Mouse (Mus musculus): ENCODE measurements around the gene Ino80e. TPM values are rescaled to one million over a fixed set of nuclear protein-coding genes. Genes with fewer than 3 reads are reported as not detected.

Gene Ino80e
- polyA plus RNA-seq, 1 experiment = 42.3 TPM

GRCm38 (mm10) chr7:126815726-126816222 is 46.4 kb downstream of the Ino80e start:
- DNase-seq (ENCODE audit: low spot score) = no peak

- no peak for DNase-seq (ENCODE audit: low spot score)
These were observed 52.3 kb downstream of the Ino80e start for GRCm38 (mm10) chr7:126809723-126810369.

GRCm38 (mm10) chr7:126808703-126809455 is 53.3 kb downstream of the Ino80e start:
- peak; percentile 67 for DNase-seq (ENCODE audit: low spot score)

GRCm38 (mm10) chr7:126807405-126807804 is 54.8 kb downstream of the Ino80e start:
- no peak for DNase-seq (ENCODE audit: low spot score)

GRCm38 (mm10) chr7:126806956-126807355 is 55.2 kb downstream of the Ino80e start:
- no peak for DNase-seq (ENCODE audit: low spot score)

GRCm38 (mm10) chr7:126803751-126804150 is 58.4 kb downstream of the Ino80e start:
- DNase-seq (ENCODE audit: low spot score) = no peak

- DNase-seq (ENCODE audit: low spot score) = no peak
These were observed 59.0 kb downstream of the Ino80e start for GRCm38 (mm10) chr7:126803181-126803580.

GRCm38 (mm10) chr7:126802134-126802889 is 59.9 kb downstream of the Ino80e start:
- DNase-seq (ENCODE audit: low spot score) = no peak

- DNase-seq (ENCODE audit: low spot score) = no peak
These were observed 61.1 kb downstream of the Ino80e start for GRCm38 (mm10) chr7:126801057-126801422.

Other genes starting within 250 kb of the Ino80e start
- gene Nupr1, start 231.5 kb downstream of the Ino80e start, polyA plus RNA-seq (2012; rRNA removed) = 67.1 and 82.3 TPM in 2 replicates
- 24.5 and 27.7 TPM in 2 replicates for gene Sgf29, start 213.1 kb downstream of the Ino80e start, polyA plus RNA-seq (2012; rRNA removed)
- gene Sult1a1, start 185.9 kb downstream of the Ino80e start, polyA plus RNA-seq (2012; rRNA removed) = 28.5 and 29.2 TPM in 2 replicates
- gene Bola2, start 167.0 kb downstream of the Ino80e start, polyA plus RNA-seq (2012; rRNA removed) = 32.6 and 37.6 TPM in 2 replicates
- gene Slx1b, start 166.6 kb downstream of the Ino80e start, polyA plus RNA-seq (2012; rRNA removed) = 19.3 and 22.5 TPM in 2 replicates
- gene Coro1a, start 154.6 kb downstream of the Ino80e start, polyA plus RNA-seq (2012; rRNA removed) = 34.8 and 39.4 TPM in 2 replicates
- 214 TPM in 2 replicates for gene Mapk3, start 102.8 kb downstream of the Ino80e start, polyA plus RNA-seq (2012; rRNA removed)
- 15.7 and 28.5 TPM in 2 replicates for gene Gdpd3, start 96.0 kb downstream of the Ino80e start, polyA plus RNA-seq (2012; rRNA removed)
- 188 and 213 TPM in 2 replicates for gene Ypel3, start 85.4 kb downstream of the Ino80e start, polyA plus RNA-seq (2012; rRNA removed)
- gene Tbx6, start 80.9 kb downstream of the Ino80e start, polyA plus RNA-seq (2012; rRNA removed) = 1.3 and 1.4 TPM in 2 replicates
- 106 and 121 TPM in 2 replicates for gene Ppp4c, start 69.9 kb downstream of the Ino80e start, polyA plus RNA-seq (2012; rRNA removed)
- 2.4 and 2.9 TPM in 2 replicates for gene Fam57b, start 64.7 kb downstream of the Ino80e start, polyA plus RNA-seq (2012; rRNA removed)
- not detected in 2 replicates for gene 4930451I11Rik, start 30.7 kb downstream of the Ino80e start, polyA plus RNA-seq (2012; rRNA removed)
- gene Doc2a, start 15.0 kb downstream of the Ino80e start, polyA plus RNA-seq (2012; rRNA removed) = not detected in 2 replicates
- 18.0 and 21.0 TPM in 2 replicates for gene Hirip3, start 405 bp downstream of the Ino80e start, polyA plus RNA-seq (2012; rRNA removed)
- gene Taok2, start 22.3 kb upstream of the Ino80e start, polyA plus RNA-seq (2012; rRNA removed) = 55.8 and 65.4 TPM in 2 replicates
- gene Tmem219, start 60.5 kb upstream of the Ino80e start, polyA plus RNA-seq (2012; rRNA removed) = 41.3 and 46.0 TPM in 2 replicates
- 16.3 and 16.4 TPM in 2 replicates for gene Kctd13, start 66.5 kb upstream of the Ino80e start, polyA plus RNA-seq (2012; rRNA removed)
- not detected in 2 replicates for gene Asphd1, start 87.2 kb upstream of the Ino80e start, polyA plus RNA-seq (2012; rRNA removed)
- gene Sez6l2, start 88.2 kb upstream of the Ino80e start, polyA plus RNA-seq (2012; rRNA removed) = 0.65 and 0.72 TPM in 2 replicates
- 118 and 119 TPM in 2 replicates for gene Cdipt, start 113.5 kb upstream of the Ino80e start, polyA plus RNA-seq (2012; rRNA removed)
- gene Cdiptos, start 113.7 kb upstream of the Ino80e start, polyA plus RNA-seq (2012; rRNA removed) = 2.2 and 2.7 TPM in 2 replicates
- gene Mvp, start 152.2 kb upstream of the Ino80e start, polyA plus RNA-seq (2012; rRNA removed) = 46.2 and 52.7 TPM in 2 replicates
- 2.8 and 3.2 TPM in 2 replicates for gene Pagr1b, start 154.1 kb upstream of the Ino80e start, polyA plus RNA-seq (2012; rRNA removed)
- gene Pagr1a, start 155.0 kb upstream of the Ino80e start, polyA plus RNA-seq (2012; rRNA removed) = 16.4 and 18.2 TPM in 2 replicates
- 66.3 and 76.5 TPM in 2 replicates for gene Gm42742, start 158.7 kb upstream of the Ino80e start, polyA plus RNA-seq (2012; rRNA removed)
- gene Prrt2, start 158.8 kb upstream of the Ino80e start, polyA plus RNA-seq (2012; rRNA removed) = 9.7 and 10.2 TPM in 2 replicates
- 72.0 and 72.5 TPM in 2 replicates for gene Maz, start 164.7 kb upstream of the Ino80e start, polyA plus RNA-seq (2012; rRNA removed)
- 2.3 and 2.7 TPM in 2 replicates for gene Kif22, start 180.1 kb upstream of the Ino80e start, polyA plus RNA-seq (2012; rRNA removed)
- 0.15 and 0.34 TPM in 2 replicates for gene Zg16, start 225.0 kb upstream of the Ino80e start, polyA plus RNA-seq (2012; rRNA removed)
- 4.4 and 6.0 TPM in 2 replicates for gene AI467606, start 229.0 kb upstream of the Ino80e start, polyA plus RNA-seq (2012; rRNA removed)